In the genomic region with DNA sequence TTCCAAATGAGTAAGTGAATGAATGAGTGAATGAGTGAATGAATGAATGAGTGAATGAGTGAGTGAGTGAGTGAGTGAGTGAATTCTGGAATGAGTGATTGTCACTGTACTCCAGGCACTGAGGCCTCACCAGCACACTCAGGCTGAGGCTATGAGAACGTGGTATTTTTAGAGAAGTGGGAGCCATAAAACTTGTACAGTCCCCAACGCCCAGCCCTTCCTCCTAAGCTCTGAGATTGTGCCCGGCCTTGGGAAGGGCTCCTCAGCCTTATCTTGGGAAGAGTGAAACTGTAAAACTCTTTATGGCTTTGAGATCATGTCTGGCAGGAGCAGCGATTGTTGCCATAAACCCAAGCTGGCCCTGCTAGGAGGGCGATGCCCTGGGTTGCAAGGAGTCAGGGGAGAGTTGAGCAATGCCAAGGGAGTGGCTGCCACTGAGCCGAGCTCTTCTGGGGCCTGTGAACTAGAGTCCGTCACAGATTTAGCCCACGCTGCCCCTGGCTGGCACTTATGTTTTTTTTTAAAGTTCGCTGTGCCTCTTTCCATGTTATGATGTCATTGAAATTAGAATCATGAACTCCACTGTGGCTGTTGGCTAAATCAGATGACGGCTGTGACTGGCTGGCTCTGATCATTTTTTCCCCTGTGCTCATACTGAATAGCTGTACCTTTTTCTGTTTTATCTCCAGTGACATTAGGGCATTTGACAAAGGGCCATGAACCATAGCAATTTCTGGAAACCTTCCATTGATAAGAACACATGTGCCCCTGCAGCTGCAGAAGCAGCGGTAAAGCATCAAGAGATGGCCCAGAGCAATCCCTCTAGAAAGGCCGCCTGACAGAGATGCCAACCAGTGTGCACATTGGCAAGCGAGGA, we compare ENCODE assay signal across 14 mouse cellular contexts. TPM values are rescaled to one million over a fixed set of nuclear protein-coding genes. Genes with fewer than 3 reads are reported as not detected.
DNase-seq lines count a peak whose midpoint lies in the region; ATAC-seq and TF ChIP-seq lines count a peak whose summit lies in the region.
"Had no signal": no experiment of that assay in that cellular context is flagged by ENCODE, and none has a peak within 500 bp of the region (broad histone marks: within the 10 kb centered on the region; RNA-seq: fewer than 3 reads in every experiment).

No protein-coding gene starts in this region.

- intact Hi-C loops in gastrocnemius, adult 2 months (cut with DNase I), result no loop called here
- intact Hi-C loops in gastrocnemius, postnatal 36 days (cut with DNase I), result no loop called here

- peak overlapping the region; percentile 52 for H3K27ac ChIP-seq in gastrocnemius, adult 2 months
- H3K27ac ChIP-seq in stomach, postnatal 0 days (replicated peaks), result 0 out of 2 replicates have a peak overlapping the region, but pooled peaks have one; percentile 8
- H3K27ac ChIP-seq in hindbrain, embryonic 10.5 days, result no peak overlapping the region
- H3K27ac ChIP-seq: heart, embryonic 10.5 days; liver, embryonic 15.5 days had no signal

- no peaks in the 10 kb centered on the region for H3K36me3 ChIP-seq in stomach, postnatal 0 days (ENCODE audit: control insufficient read depth, insufficient read depth, low read length)
- no peaks in the 10 kb centered on the region for H3K36me3 ChIP-seq in hindbrain, embryonic 10.5 days
- H3K36me3 ChIP-seq: G1E; heart, embryonic 10.5 days; liver, embryonic 15.5 days had no signal

- H3K4me3 ChIP-seq in gastrocnemius, adult 2 months, result no peak overlapping the region
- no peak overlapping the region for H3K4me3 ChIP-seq in stomach, postnatal 0 days (ENCODE audit: low read depth, low read length)
- no peak overlapping the region for H3K4me3 ChIP-seq in hindbrain, embryonic 10.5 days
- H3K4me3 ChIP-seq: heart, embryonic 10.5 days; liver, embryonic 15.5 days had no signal

- no peak for TF ChIP-seq EP300 in stomach, postnatal 0 days (optimal IDR thresholded peaks at IDR 0.05)

- peak; percentile 62; the same call in 1 of the 2 replicates for ATAC-seq in stomach, postnatal 0 days (ENCODE audit: low FRiP score, low TSS enrichment)
- ATAC-seq: activated CD4-positive, CD25-positive, alpha-beta regulatory T cell, adult 4 months had no signal

- peak; percentile 38 for DNase-seq in gastrocnemius, adult 2 months
- no peak for DNase-seq in gastrocnemius, postnatal 36 days
- peak; percentile 50 for DNase-seq in ovary, postnatal 36 days (ENCODE audit: low spot score)
- DNase-seq in ovary, postnatal 10 days (ENCODE audit: low spot score), result no peak
- DNase-seq in lung, postnatal 36 days, result peak; percentile 65
- no peak for DNase-seq in stomach, postnatal 0 days (ENCODE audit: low spot score)
- DNase-seq in hindbrain, embryonic 10.5 days (ENCODE audit: low spot score), result no peak
- no peak for DNase-seq in kidney, adult 9 months
- DNase-seq: kidney, postnatal 25 days; spleen, adult 18-20 months had no signal

- no peaks in the 10 kb centered on the region for H3K27me3 ChIP-seq in stomach, postnatal 0 days (ENCODE audit: control insufficient read depth, insufficient read depth, low read length)
- H3K27me3 ChIP-seq in hindbrain, embryonic 10.5 days (ENCODE audit: insufficient read depth, poor library complexity, severe bottlenecking), result no peaks in the 10 kb centered on the region
- H3K27me3 ChIP-seq: liver, embryonic 15.5 days had no signal

- no peaks in the 10 kb centered on the region for H3K4me1 ChIP-seq in stomach, postnatal 0 days (replicated peaks; ENCODE audit: control insufficient read depth, insufficient read depth)
- peaks cover 3% of the 10 kb centered on the region for H3K4me1 ChIP-seq in hindbrain, embryonic 10.5 days (replicated peaks)
- H3K4me1 ChIP-seq: heart, embryonic 10.5 days had no signal

- H3K9ac ChIP-seq in stomach, postnatal 0 days (ENCODE audit: low read length), result no peak overlapping the region
- H3K9ac ChIP-seq: liver, embryonic 15.5 days had no signal

- WGBS in stomach, postnatal 0 days, result 70% methylated on average over 13 of the region's 13 CpGs
- 86% methylated on average over 13 of the region's 13 CpGs for WGBS in hindbrain, embryonic 10.5 days

- no peaks in the 10 kb centered on the region for H3K9me3 ChIP-seq in stomach, postnatal 0 days (ENCODE audit: control insufficient read depth, low read length)
- H3K9me3 ChIP-seq in hindbrain, embryonic 10.5 days, result no peaks in the 10 kb centered on the region
- H3K9me3 ChIP-seq: G1E; heart, embryonic 10.5 days; liver, embryonic 15.5 days had no signal

- H3K4me2 ChIP-seq in stomach, postnatal 0 days (replicated peaks; ENCODE audit: low read depth), result no peak overlapping the region
- H3K4me2 ChIP-seq: liver, embryonic 15.5 days had no signal

- no peak for TF ChIP-seq CTCF in gastrocnemius, adult 2 months (IDR thresholded peaks at IDR 0.05)
- TF ChIP-seq CTCF in stomach, postnatal 0 days (IDR thresholded peaks at IDR 0.05; ENCODE audit: low read depth), result no peak

RNA-seq across cellular contexts. Expression of a gene that starts 21.8 kb away (rescaled TPM):
- 1 to 10 TPM; 3.4 to 5.3 TPM for total RNA-seq in gastrocnemius, adult 2 months (2021)
- total RNA-seq in gastrocnemius, postnatal 36 days (2021), result 1 to 10 TPM; 4.3 to 4.8 TPM
- polyA plus RNA-seq in stomach, postnatal 0 days (2015; fragmentation: Nextera tagmentation; extraction: Ambion mirVana), result 19.9 and 20.8 TPM in 2 replicates
- polyA plus RNA-seq in hindbrain, embryonic 10.5 days (2016; fragmentation: Nextera tagmentation; extraction: Ambion mirVana), result 31.5 and 36.9 TPM in 2 replicates

Comparison
In these comparisons a context has a peak if more than half of its experiments do, and no peak if none do; other contexts are left out.
1. DNase-seq: peak in gastrocnemius, adult 2 months (single experiment), ovary, postnatal 36 days (single experiment) and lung, postnatal 36 days (single experiment); none in gastrocnemius, postnatal 36 days (0 of 2), ovary, postnatal 10 days (single experiment), stomach, postnatal 0 days (single experiment), hindbrain, embryonic 10.5 days (single experiment) and kidney, adult 9 months (single experiment).